23 mouse cellular contexts compared by ENCODE assay signal in genomic region chr2:153860715-153861114, GRCm38 (mm10). TPM values are rescaled to one million over a fixed set of nuclear protein-coding genes. Genes with fewer than 3 reads are reported as not detected.
"Had no signal": no experiment of that assay in that cellular context is flagged by ENCODE, and none has a peak within 500 bp of the region (broad histone marks: within the 10 kb centered on the region; RNA-seq: fewer than 3 reads in every experiment).

No protein-coding gene starts in this region.

- H3K9ac ChIP-seq: liver, embryonic 15.5 days; midbrain, embryonic 15.5 days; neural tube, embryonic 13.5 days had no signal

- H3K36me3 ChIP-seq: liver, embryonic 15.5 days; midbrain, embryonic 15.5 days; neural tube, embryonic 13.5 days had no signal

- H3K4me3 ChIP-seq: left cerebral cortex, adult 2 months; liver, embryonic 15.5 days; megakaryocyte, embryonic 14.5 days; midbrain, embryonic 15.5 days; neural tube, embryonic 13.5 days had no signal

- H3K9me3 ChIP-seq: liver, embryonic 15.5 days; midbrain, embryonic 15.5 days; neural tube, embryonic 13.5 days had no signal

- H3K27me3 ChIP-seq: liver, embryonic 15.5 days; midbrain, embryonic 15.5 days; neural tube, embryonic 13.5 days had no signal

- H3K4me1 ChIP-seq: liver, embryonic 15.5 days; megakaryocyte, embryonic 14.5 days; midbrain, embryonic 15.5 days; neural tube, embryonic 13.5 days had no signal

- DNase-seq: kidney, adult 18-20 months; lung, adult 2 months; lung, postnatal 10 days; retina, postnatal 1 day; right cerebral cortex, postnatal 4 days; spleen, adult 18-20 months; thymus, adult 2 months; thymus, postnatal 25 days had no signal

- ATAC-seq: midbrain, embryonic 15.5 days had no signal

- H3K27ac ChIP-seq: left cerebral cortex, adult 2 months; liver, embryonic 15.5 days; macrophage; midbrain, embryonic 15.5 days; neural tube, embryonic 13.5 days had no signal

- H3K4me2 ChIP-seq: liver, embryonic 11.5 days; liver, embryonic 15.5 days; midbrain, embryonic 11.5 days; midbrain, embryonic 15.5 days; neural tube, embryonic 13.5 days had no signal

RNA-seq across cellular contexts. Expression of gene Sun5, which starts 10.2 kb away (rescaled TPM):
- total RNA-seq: layer of hippocampus, postnatal 25 days; left cerebral cortex, adult 2 months; left cerebral cortex, postnatal 14 days; monocyte, adult 5-6 weeks had no signal
- polyA plus RNA-seq: kidney, embryonic 14.5 days; limb, embryonic 11.5 days; liver, embryonic 11.5 days; liver, embryonic 15.5 days; lung, adult 2 months; macrophage; midbrain, embryonic 11.5 days; midbrain, embryonic 15.5 days; neural tube, embryonic 13.5 days; stomach, embryonic 14.5 days; thymus, adult 2 months; urinary bladder, adult 2 months had no signal

RNA-seq across cellular contexts. Expression of gene Bpifb2, which starts 14.1 kb away (rescaled TPM):
- total RNA-seq: layer of hippocampus, postnatal 25 days; left cerebral cortex, adult 2 months; left cerebral cortex, postnatal 14 days; monocyte, adult 5-6 weeks had no signal
- polyA plus RNA-seq: kidney, embryonic 14.5 days; liver, embryonic 11.5 days; liver, embryonic 15.5 days; lung, adult 2 months; macrophage; midbrain, embryonic 11.5 days; midbrain, embryonic 15.5 days; neural tube, embryonic 13.5 days; stomach, embryonic 14.5 days; urinary bladder, adult 2 months had no signal

RNA-seq across cellular contexts. Expression of gene Bpifb6, which starts 39.5 kb away (rescaled TPM):
- total RNA-seq: layer of hippocampus, postnatal 25 days; left cerebral cortex, adult 2 months; left cerebral cortex, postnatal 14 days; monocyte, adult 5-6 weeks had no signal
- polyA plus RNA-seq: kidney, embryonic 14.5 days; limb, embryonic 11.5 days; liver, embryonic 11.5 days; liver, embryonic 15.5 days; lung, adult 2 months; macrophage; midbrain, embryonic 11.5 days; midbrain, embryonic 15.5 days; neural tube, embryonic 13.5 days; stomach, embryonic 14.5 days had no signal

RNA-seq across cellular contexts. Expression of gene Bpifb3, which starts 57.3 kb away (rescaled TPM):
- total RNA-seq: layer of hippocampus, postnatal 25 days; left cerebral cortex, adult 2 months; left cerebral cortex, postnatal 14 days; monocyte, adult 5-6 weeks had no signal
- polyA plus RNA-seq: kidney, embryonic 14.5 days; limb, embryonic 11.5 days; liver, embryonic 11.5 days; liver, embryonic 15.5 days; lung, adult 2 months; macrophage; midbrain, embryonic 11.5 days; midbrain, embryonic 15.5 days; neural tube, embryonic 13.5 days; stomach, embryonic 14.5 days; urinary bladder, adult 2 months had no signal
